Mouse (Mus musculus) myocyte (in vitro differentiated cells): ENCODE data around the gene Cdk7. TPM values are rescaled to one million over a fixed set of nuclear protein-coding genes. Genes with fewer than 3 reads are reported as not detected.

Experiments
- H3K27me3 ChIP-seq: one replicate; pipeline ENCODE4 v1.6.1; 2011; ENCODE audit not compliant: control insufficient read depth, insufficient read depth, insufficient read length
- H3K36me3 ChIP-seq: one replicate; pipeline ENCODE4 v1.6.1; 2011; ENCODE audit not compliant: control insufficient read depth, insufficient read depth
- H3K4me2 ChIP-seq: one replicate; pipeline ENCODE4 v1.6.1; 2011; ENCODE audit warnings: low read depth, control low read depth
- H3K4me3 ChIP-seq: one replicate; pipeline ENCODE4 v1.5.1; 2011; ENCODE audit warnings: mild to moderate bottlenecking, control low read depth, moderate library complexity
- H3K79me2 ChIP-seq: one replicate; pipeline ENCODE4 v1.6.1; 2011; ENCODE audit not compliant: control insufficient read depth, insufficient read depth
- H3ac ChIP-seq: one replicate; pipeline ENCODE4 v1.6.1; 2011; ENCODE audit not compliant: control insufficient read depth, insufficient read length
- CEBPB ChIP-seq: IDR thresholded peaks from 2 replicates; pipeline ENCODE4 v1.6.1; 2011; ENCODE audit warnings: mild to moderate bottlenecking, moderate library complexity; ENCODE audit not compliant: poor library complexity, insufficient read depth, severe bottlenecking
- E2F4 ChIP-seq: IDR thresholded peaks from one replicate; pipeline ENCODE4 v1.6.1; 2011; ENCODE audit warnings: mild to moderate bottlenecking, control low read depth, moderate library complexity; ENCODE audit not compliant: insufficient read depth
- MAX ChIP-seq: IDR thresholded peaks from one replicate; pipeline ENCODE4 v1.6.1; 2011; ENCODE audit warnings: low read depth, mild to moderate bottlenecking, control low read depth
- MYOD1 ChIP-seq, 3 experiments: IDR thresholded peaks; one replicate each; pipeline ENCODE4 v1.6.1; 2011; ENCODE audit warnings: control low read depth in 2 of 3, low read depth in 2 of 3, mild to moderate bottlenecking in 2 of 3, moderate library complexity in 1 of 3; ENCODE audit not compliant: insufficient read length in 2 of 3, control insufficient read depth in 1 of 3
- MYOG ChIP-seq, 3 experiments: IDR thresholded peaks; one replicate each; pipeline ENCODE4 v1.6.1; 2011; ENCODE audit warnings: control low read depth in 2 of 3, low read depth in 2 of 3, mild to moderate bottlenecking in 2 of 3; ENCODE audit not compliant: insufficient read length in 2 of 3, control insufficient read depth in 1 of 3, insufficient read depth in 1 of 3
- POLR2A ChIP-seq: IDR thresholded peaks from one replicate; pipeline ENCODE4 v1.6.1; 2011; ENCODE audit warnings: low read depth, mild to moderate bottlenecking, control low read depth, moderate library complexity; ENCODE audit not compliant: insufficient read length
- POLR2AphosphoS2 ChIP-seq: IDR thresholded peaks from one replicate; pipeline ENCODE4 v1.6.1; 2011; ENCODE audit warnings: low read depth, control low read depth; ENCODE audit not compliant: insufficient read length
- REST ChIP-seq: IDR thresholded peaks from one replicate; pipeline ENCODE4 v1.6.1; 2011; ENCODE audit warnings: mild to moderate bottlenecking, control low read depth, moderate library complexity; ENCODE audit not compliant: insufficient read depth, insufficient read length
- SRF ChIP-seq: IDR thresholded peaks from one replicate; pipeline ENCODE4 v1.6.1; 2011; ENCODE audit warnings: low read depth; ENCODE audit not compliant: control insufficient read depth, insufficient read length
- TCF12 ChIP-seq: IDR thresholded peaks from one replicate; pipeline ENCODE4 v1.6.1; 2011; ENCODE audit warnings: mild to moderate bottlenecking, control low read depth; ENCODE audit not compliant: poor library complexity, insufficient read depth, severe bottlenecking
- TCF3 ChIP-seq: IDR thresholded peaks from one replicate; pipeline ENCODE4 v1.6.1; 2011; ENCODE audit warnings: low read depth, control low read depth; ENCODE audit not compliant: insufficient read length
- USF1 ChIP-seq: IDR thresholded peaks from one replicate; pipeline ENCODE4 v1.6.1; 2011; ENCODE audit warnings: low read depth, mild to moderate bottlenecking, control low read depth, moderate library complexity
- polyA plus RNA-seq: library from polyadenylated mRNA; unstranded; fragments of >200 nt; fragmentation: generic; extraction: Trizol; gene quantifications from one replicate; pipeline ENCODE4 v1.2.1, GENCODE M21; 2012; ENCODE audit warnings: missing spikeins

Cdk7 gene
- polyA plus RNA-seq, 1 experiment, result 23.6 TPM

GRCm38 (mm10) chr13:100751402-100751801 lies 20.7 kb upstream of the Cdk7 start:
- Histone ChIP-seq H3K27me3 (no peaks in the 10 kb centered on the region), H3K4me3 (no peak overlapping the region), H3K4me2 (no peak overlapping the region), H3ac (no peak overlapping the region), H3K79me2 (no peaks in the 10 kb centered on the region), H3K36me3 (no peaks in the 10 kb centered on the region)
- TF ChIP-seq POLR2A (no peak), USF1 (no peak), E2F4 (no peak), POLR2AphosphoS2 (no peak)

GRCm38 (mm10) chr13:100750799-100751198 lies 20.1 kb upstream of the Cdk7 start:
- no peak overlapping the region for H3ac ChIP-seq

GRCm38 (mm10) chr13:100748638-100749037 lies 17.9 kb upstream of the Cdk7 start:
- no peaks in the 10 kb centered on the region for H3K36me3 ChIP-seq
- H3ac ChIP-seq, result no peak overlapping the region
- H3K27me3 ChIP-seq, result no peaks in the 10 kb centered on the region
- TF ChIP-seq TCF3 (no peak), SRF (no peak), POLR2AphosphoS2 (no peak)
- H3K4me3 ChIP-seq, result no peak overlapping the region
- H3K79me2 ChIP-seq, result peaks cover 1% of the 10 kb centered on the region
- H3K4me2 ChIP-seq, result no peak overlapping the region

More at GRCm38 (mm10) chr13:100750799-100751198, 20.1 kb upstream of the Cdk7 start:
- H3K79me2 ChIP-seq, result no peaks in the 10 kb centered on the region
- H3K4me3 ChIP-seq, result no peak overlapping the region
- H3K4me2 ChIP-seq, result no peak overlapping the region
- TF ChIP-seq MAX, result no peak
- H3K27me3 ChIP-seq, result no peaks in the 10 kb centered on the region
- no peaks in the 10 kb centered on the region for H3K36me3 ChIP-seq

- Histone ChIP-seq H3K36me3 (no peaks in the 10 kb centered on the region), H3K4me2 (no peak overlapping the region)
Measured at GRCm38 (mm10) chr13:100746090-100746489, 15.4 kb upstream of the Cdk7 start.

GRCm38 (mm10) chr13:100744036-100744744 lies 13.5 kb upstream of the Cdk7 start, which contains the start of gene Mrps36:
Gene Mrps36, minus strand, starts transcription at chr13:100744659.
- H3K27me3 ChIP-seq, result no peaks in the 10 kb centered on the region
- H3ac ChIP-seq, result peak within 1 kb of the TSS; percentile 3
- no peaks in the 10 kb centered on the region for H3K36me3 ChIP-seq
- H3K4me2 ChIP-seq, result peak within 1 kb of the TSS; percentile 94
- H3K79me2 ChIP-seq, result peaks cover 31% of the 10 kb centered on the region
- TF ChIP-seq POLR2A, result peak; percentile 81
- TF ChIP-seq TCF3, result no peak
- peak; percentile 18 for TF ChIP-seq E2F4
- peak; percentile 84 for TF ChIP-seq POLR2AphosphoS2
- H3K4me3 ChIP-seq, result peak within 1 kb of the TSS; percentile 66

More at GRCm38 (mm10) chr13:100746090-100746489, 15.4 kb upstream of the Cdk7 start:
- Histone ChIP-seq H3K4me3 (no peak overlapping the region), H3ac (no peak overlapping the region), H3K79me2 (peaks cover 27% of the 10 kb centered on the region), H3K27me3 (no peaks in the 10 kb centered on the region)
- no peak for TF ChIP-seq TCF12
- TF ChIP-seq CEBPB, result no peak
- no peak for TF ChIP-seq E2F4
- TF ChIP-seq MYOG (IDR thresholded peaks at IDR 0.05; ENCODE audit: control insufficient read depth in 1 of 3, insufficient read depth in 1 of 3, insufficient read length in 2 of 3, low read depth in 2 of 3), result no peak

GRCm38 (mm10) chr13:100743346-100744035 lies 12.8 kb upstream of the Cdk7 start:
- peak overlapping the region; percentile 66 for H3K4me3 ChIP-seq
- H3K79me2 ChIP-seq, result peaks cover 31% of the 10 kb centered on the region
- H3K4me2 ChIP-seq, result peak overlapping the region; percentile 94
- no peaks in the 10 kb centered on the region for H3K27me3 ChIP-seq
- H3ac ChIP-seq, result peak overlapping the region; percentile 3
- no peaks in the 10 kb centered on the region for H3K36me3 ChIP-seq
- TF ChIP-seq POLR2A, result no peak
- TF ChIP-seq MYOD1 (IDR thresholded peaks at IDR 0.05; ENCODE audit: control insufficient read depth in 1 of 3, insufficient read length in 2 of 3, low read depth in 2 of 3), result no peak
- no peak for TF ChIP-seq REST
- no peak for TF ChIP-seq MYOG (IDR thresholded peaks at IDR 0.05; ENCODE audit: control insufficient read depth in 1 of 3, insufficient read depth in 1 of 3, insufficient read length in 2 of 3, low read depth in 2 of 3)
- no peak for TF ChIP-seq TCF12
- no peak for TF ChIP-seq CEBPB
- no peak for TF ChIP-seq POLR2AphosphoS2
- no peak for TF ChIP-seq E2F4
- no peak for TF ChIP-seq USF1
- no peak for TF ChIP-seq MAX
- TF ChIP-seq TCF3, result no peak
- TF ChIP-seq SRF, result no peak
